Mouse (Mus musculus): ENCODE results near the gene Mocs1. TPM values are rescaled to one million over a fixed set of nuclear protein-coding genes. Genes with fewer than 3 reads are reported as not detected.
"Not testable (repeated sequence)": the region's sequence is repeated elsewhere in the genome, so short reads cannot be mapped to it uniquely, and the experiment has no call there.

The Mocs1 gene
- total RNA-seq, 2 experiments from 2014 or later = 9.9 to 14.2 TPM

DNA sequence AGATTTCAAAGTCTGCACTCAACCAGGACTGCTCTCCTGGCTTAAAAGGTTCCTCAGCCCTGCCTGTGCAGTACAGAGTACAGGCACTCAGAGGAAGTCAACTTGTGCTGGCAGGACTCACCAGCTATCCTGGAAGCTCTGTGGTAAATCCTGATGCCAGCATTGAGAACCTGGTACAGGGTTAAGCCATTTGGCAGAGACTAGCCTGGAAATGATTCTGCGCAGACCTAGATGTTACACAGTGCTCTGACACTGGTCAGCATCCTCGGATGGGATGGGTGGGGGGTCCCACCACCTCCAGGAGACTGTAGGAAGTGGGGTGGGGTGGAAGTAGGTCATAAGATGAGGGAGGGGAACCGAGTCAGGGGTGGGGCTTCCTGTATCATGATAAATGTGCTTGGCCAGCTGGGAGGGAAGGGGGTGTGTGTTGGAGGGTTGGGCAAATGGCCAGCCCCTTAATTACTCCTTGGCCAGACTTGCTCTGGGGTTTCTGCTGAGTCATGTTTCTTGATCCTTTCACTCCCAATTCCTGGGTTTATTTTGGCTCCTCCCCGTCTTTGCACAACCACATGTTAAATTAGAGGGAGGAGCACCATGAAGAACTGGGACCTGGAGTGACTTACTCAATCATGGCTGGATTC, 4.0 kb downstream of the Mocs1 start:
- DNase-seq = no peak

DNA sequence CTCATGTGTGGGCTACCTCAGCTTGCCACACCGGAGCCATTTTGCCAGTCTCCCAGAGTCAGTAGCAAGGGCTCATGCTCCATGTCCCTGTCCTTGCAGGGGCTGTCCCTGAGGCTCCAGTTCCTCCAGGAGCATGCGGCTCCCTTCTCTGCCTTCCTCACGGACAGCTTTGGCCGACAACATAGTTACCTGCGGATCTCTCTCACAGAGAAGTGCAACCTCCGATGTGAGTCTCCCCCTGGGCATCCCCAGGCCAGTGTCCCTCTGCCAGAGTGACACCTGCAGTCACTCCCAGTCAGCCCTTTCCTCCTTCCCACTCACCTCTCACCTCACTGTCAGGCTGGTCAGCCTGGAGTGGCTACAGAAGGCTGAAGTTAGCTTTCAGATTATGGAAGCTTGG, 4.9 kb downstream of the Mocs1 start:
- no peak for DNase-seq

DNA sequence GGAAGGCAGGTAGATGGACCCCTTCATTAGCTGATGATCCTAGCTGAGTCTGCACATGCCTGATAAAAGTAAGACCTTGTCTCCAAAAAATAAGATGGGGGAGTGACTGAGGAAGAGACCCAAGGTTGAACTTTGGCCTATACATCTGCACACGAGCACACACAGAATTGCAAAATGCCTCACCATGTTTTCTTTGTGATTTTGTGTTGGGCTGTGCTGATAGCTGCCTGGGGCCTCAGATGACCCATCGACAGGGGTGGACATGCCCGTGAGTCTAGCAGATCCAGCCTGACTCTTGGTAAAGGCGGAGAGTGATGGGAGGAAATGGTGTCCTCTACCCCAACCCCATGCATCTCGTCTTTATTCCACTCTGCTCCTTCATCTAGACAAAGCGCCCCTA, 6.1 kb downstream of the Mocs1 start:
- DNase-seq = no peak

DNA sequence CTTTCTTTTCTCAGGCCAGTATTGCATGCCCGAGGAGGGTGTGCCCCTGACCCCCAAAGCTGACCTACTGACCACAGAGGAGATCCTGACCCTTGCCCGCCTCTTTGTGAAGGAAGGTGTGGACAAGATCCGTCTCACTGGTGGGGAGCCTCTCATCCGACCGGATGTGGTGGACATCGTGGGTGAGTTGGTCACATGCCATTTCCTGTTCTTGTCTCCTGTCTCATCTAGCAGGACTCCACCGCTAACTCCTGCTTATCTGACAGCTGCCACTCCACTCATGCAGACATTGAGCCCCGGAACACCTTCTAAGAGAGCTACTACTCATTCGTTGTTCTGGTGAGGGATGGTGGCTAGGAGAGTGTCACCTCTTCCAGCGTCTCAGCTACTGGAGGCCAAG, 6.9 kb downstream of the Mocs1 start:
- DNase-seq = no peak

DNA sequence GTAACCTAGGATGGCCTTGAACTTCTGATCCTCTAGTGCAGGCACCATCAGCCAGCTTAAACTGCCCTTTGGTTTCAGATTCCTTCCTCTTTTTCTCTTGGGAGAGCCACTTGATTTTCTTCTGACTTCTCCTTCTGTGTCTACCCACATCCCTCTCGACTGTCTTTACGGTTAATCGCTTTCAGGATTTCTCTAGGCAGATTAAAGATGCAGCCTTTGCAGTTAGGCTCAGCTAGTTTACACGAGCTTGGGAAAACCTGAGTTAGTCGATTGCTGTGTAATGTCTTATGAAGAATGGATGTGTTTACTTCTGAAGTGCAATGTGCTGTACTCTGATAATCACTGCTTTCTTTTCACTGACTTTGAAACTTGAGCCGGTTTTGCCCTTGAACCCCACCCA, 8.5 kb downstream of the Mocs1 start:
- no peak for DNase-seq

DNA sequence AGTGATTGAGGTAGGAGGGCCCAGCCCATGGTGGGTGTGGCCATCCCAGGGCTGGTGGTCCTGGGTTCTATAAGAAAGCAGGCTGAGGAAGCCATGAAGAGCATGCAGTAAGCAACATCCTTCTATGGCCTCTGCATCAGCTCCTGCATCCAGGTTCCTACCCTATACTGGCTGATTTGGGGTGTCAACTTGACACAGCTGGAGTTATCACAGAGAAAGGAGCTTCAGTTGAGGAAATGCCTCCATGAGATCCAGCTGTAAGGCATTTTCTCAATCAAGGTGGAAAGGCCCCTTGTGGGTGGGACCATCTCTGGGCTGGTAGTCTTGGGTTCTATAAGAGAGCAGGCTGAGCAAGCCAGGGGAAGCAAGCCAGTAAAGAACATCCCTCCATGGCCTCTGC, 9.1 kb downstream of the Mocs1 start:
- DNase-seq = not testable (repeated sequence)

DNA sequence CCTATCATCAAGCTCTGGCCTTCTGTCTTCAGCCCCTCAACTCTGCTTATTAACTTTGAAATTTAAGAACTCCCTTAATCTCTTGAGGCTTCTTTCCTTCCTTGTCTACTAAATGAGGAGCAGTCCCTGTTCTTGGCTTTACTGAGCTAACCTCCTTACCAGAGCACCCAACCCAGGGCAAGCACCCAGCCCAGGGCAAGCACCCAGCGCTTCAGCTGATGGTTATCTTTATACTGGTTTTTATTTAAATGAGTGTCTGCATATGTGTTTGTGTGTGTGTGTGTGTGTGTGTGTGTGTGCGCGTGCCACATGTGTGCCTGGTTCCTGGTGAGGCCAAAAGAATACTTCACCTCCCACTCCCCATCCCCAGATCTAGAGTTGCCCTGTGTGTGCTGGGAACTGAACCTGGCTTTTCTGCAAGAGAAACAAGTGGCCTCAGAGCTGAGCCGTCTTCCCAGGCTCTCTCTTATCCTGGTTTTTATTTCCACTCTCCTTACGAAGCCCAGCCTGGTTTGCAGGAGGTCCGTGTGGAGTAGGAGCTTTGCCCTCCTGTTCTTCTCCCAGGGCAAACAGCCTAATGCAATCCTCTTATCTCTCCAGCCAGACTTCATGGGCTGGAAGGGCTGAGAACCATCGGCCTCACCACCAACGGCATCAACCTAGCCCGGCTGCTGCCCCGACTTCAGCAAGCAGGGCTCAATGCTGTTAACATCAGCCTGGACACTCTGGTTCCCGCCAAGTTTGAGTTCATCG, 10.8 kb downstream of the Mocs1 start:
- no peak for DNase-seq

DNA sequence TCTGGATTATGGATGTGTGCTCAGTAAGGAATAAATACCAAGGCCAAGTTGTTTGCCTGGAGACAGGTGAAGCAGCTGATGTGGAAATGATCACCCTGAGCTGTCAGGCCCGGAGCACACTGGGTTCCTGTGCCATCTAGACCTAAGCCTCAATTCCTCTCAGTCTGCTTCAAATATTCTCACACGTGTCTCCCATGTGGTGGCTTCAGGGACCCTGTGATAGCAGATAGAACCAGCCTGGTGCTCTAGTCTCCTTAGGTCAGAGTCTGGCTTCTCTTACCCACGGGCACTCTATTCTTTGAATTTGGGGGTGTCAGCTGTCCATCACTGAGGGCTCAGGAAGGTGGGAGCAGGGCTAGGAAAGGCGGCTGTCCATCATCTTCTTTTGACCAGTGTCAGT, 11.5 kb downstream of the Mocs1 start:
- DNase-seq = no peak

DNA sequence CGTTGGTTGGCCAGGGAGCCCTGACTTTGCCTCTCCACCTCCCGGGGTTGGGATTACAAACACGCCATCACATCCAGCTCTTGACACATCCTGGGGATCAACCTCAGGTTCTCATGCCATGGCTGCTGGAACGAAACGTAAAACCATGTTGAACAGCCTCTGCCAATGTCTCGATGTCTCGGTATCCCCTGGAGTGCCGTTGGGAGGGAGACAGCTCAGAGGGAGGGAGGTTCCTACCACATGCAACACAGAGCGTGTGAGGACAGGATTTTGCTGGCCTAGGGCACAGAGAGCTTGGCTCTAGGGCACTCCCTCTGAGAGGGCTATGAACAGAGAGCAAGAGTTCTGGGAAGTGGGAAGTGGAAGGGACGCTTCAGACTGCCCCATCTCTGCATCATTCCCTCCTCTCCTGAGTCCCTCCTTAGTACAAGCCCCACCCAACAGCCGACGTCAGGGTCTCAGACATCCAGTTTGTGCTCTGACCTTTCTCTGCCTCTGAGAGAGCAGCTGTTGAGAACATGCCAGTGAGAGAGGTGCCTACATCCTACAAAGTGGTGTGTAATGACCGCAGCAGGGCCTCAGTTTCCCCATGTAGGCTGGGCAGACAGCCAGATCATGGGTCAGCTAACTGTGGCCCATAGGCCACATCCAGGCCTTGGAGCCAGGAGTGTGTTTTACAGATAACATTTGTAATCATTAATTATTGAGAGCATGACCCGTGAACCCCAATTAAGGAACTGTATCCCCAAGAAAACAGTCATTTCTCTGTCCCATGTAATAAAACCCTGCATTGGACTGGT, 12.4 kb downstream of the Mocs1 start:
- DNase-seq = no peak

DNA sequence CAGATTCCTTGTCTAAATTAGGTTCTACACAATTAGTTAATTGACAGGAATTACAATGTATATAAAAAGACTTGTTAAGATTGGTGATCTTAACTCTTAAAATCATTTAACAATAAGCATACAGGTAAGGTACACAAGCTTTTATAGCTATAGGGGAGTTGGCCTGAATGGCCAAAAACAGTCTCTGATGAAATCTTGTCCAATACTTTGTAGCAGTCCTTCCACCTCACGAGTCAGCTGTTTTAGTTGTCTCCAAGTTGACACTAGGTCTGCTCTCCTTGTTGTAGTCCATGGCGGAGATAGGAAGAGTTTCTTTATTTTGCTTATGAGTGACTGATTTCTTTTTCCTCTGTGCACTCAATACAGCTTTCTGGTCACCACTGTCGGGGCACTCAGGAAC, 14.7 kb downstream of the Mocs1 start:
- DNase-seq = not testable (repeated sequence)

DNA sequence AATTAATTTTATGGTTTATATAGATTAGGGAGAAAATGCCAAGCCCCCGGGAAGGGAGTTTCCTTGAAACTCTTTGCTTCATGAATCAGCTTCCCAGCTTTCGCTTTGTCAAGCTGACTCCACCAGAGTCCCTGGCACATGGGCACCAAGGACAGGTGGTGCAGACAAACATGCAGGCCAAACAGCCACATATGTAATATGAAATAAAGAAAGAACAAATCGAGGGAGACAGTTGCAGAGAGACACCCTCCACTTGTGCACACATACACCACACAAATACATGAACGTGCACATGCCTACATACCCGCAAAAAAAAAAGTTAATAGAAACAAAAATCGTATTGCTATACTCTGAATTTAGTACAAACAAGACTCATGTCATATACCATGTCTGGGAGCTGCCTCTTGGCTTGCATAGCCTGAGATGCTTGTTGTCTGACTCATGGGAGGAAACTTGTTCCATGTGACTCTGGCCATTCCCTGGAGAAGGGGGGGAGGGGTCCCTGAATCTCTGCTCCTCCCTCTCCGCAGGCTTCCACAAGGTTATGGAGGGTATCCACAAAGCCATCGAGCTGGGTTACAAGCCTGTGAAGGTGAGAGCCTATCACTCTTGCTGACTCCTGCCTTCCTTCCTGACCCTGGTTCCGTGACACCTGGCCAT, 20.5 kb downstream of the Mocs1 start:
- DNase-seq = no peak

DNA sequence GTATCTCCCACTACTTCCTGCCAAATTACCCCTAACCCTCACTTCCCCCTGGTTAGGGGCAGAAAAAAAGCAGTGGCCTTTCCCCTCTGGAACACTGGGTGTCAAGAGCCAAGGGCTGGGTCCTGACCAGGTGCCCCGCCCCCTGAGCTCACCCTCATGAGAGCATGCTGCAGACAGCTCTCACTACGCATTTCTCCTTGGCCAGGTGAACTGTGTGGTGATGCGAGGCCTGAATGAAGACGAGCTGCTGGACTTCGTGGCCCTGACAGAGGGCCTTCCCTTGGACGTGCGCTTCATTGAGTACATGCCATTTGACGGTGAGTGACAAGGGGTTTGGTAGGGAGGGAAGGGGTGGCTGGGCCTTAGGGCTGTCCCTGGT, 21.1 kb downstream of the Mocs1 start:
- no peak for DNase-seq

DNA sequence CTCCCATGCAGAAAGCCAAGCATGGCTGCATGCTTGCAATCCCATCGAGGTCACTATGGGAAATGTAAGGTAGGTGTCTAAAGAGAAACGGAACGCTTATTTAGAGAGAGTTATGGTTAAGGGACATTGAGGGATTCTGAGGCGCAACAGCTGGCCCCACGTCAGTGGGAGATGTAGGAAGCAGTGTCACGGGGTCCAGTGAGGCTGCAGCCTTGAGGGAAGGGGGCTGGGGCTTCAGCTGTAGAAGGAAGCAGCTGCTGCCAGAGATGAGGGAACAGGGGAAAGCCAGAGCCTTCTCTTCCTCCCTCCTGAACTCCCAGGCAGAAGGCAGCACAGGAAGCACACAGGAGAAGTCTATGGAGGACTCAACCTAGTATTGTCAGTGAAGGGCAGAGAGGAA, 22.8 kb downstream of the Mocs1 start:
- DNase-seq = no peak

DNA sequence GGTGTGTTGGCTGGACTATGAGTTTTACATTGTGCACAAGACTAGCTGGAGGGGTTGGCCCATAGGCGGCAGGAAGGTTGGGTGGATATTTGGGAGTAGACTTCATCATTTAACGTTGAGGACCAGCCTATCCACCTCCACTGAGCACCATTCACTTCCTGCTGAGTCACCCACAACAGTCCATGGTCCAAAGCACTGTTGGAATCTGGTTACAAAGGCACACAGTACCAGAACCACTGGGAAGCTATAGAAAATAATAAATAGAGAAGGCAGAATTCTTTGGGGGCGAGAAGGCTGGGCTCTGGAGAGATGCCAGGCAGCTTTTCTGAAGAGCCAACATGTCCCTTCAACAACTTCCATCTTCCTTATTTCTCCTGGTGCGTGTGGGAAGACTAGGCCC, 28.2 kb downstream of the Mocs1 start:
- DNase-seq = no peak

DNA sequence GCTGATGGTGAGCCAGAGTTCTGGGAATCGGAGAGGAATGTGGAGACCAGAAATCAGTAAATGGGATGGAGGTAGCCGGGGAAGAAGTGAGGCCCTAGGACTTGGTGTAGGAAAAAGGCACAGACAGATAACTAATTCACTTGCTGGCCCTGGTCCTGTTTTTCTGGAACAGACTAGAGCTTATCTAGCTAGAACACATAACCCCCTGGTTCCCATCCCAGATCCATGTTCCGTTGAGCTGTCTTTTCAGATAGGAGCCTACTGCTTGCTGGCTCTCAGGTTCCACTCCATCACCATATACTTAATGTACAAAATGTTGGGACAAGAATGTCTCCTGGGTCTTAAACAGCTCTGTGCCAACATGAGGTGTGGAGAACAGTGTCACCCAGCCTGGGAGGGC, 29.7 kb downstream of the Mocs1 start:
- DNase-seq = no peak

DNA sequence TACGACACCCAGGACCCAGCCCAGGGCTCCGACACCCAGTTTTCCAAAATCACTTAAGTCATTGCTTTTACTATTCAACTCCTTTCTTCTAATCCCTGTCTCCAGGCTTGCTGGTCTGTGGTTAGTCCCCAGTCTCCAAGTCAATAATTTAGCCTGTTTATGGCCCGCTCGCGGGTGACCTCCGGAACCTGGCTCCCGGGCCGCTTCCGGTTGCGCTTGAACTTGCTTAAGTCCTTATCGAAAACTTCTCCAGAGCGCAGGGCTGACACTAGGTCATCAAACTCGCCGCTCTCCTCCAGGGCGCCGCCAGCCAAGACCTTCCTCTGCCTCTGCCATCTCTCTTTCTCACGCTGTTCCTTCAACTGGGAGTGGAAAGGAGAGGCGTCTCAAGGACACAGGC, 30.2 kb downstream of the Mocs1 start:
- no peak for DNase-seq

DNA sequence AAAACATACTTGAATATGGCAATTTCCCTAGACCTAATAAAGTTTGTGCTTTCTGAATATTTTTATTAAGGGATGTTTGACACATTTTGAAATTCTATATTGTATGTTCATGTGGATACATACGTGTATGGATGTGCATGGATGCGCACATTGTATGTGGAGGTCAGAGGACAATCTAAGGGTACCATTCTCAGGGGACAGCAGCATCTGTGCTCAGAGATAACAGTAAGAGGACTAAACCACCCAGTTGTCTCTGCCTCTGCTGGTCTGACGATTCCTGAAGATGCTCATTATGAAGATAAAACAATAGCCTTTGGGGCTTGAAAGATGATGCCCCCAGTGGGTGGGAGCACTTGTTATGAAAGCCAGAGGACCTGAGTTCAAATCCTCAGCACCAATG, 36.7 kb downstream of the Mocs1 start:
- DNase-seq = no peak

DNA sequence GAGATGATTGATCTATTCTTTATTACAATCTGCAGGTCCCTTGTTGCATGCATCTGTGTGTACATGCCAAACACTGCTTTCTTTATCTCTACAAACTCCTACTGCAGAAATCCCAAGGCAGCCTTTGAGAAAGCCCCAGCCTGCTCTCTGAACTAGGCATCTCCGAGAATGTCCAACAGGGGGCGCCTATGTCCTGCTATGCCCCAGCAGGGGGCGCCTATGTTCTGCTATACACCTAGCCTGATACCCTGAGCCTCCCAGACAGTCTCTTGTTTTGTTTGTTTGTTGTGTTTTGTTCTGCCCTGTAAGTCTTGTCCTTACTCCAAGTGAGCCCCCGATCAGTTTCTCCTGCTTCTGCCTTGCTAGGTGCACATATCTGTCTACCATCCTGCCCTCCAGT, 40.1 kb downstream of the Mocs1 start:
- DNase-seq = peak; percentile 73 to 75

DNA sequence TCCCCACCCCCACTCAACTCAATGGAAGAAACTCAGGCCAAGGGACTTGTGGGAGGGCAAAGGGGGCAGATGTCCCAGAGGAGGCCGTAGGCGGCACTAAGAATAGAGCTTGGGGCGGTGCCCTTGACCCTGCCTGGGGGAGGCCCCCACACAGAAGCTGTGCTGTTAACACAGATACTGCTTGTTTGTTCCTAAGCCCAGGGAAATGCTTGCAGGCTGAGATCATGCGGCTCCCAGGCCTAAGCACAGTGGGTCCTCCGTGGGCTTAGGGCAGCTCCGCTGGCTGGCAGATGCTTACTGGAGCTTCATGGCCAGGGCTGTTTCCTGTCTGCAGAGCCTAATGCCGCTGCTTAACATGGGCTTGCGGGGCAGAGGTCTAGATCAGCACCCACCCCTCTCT, 44.5 kb downstream of the Mocs1 start:
- no peak for DNase-seq

DNA sequence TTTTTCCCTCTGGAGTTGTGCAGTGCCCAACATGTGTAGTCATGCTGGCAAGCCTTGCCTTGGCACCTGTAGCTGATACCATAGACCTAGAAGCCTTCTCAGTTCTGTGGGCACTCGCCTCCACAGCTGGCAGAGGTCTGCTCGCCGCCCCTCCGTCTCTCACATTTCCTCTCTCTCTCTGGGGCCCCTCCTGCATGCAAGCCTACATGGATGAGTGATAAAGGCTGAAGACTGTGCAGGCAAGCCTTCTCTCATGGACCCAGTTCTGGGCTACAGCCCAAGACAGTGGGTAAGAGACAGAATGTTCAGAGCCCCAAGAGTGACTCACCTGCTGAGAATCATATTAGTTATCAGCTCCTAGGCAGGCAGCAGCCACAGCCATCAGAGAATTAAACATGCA, 45.9 kb downstream of the Mocs1 start:
- no peak for DNase-seq

DNA sequence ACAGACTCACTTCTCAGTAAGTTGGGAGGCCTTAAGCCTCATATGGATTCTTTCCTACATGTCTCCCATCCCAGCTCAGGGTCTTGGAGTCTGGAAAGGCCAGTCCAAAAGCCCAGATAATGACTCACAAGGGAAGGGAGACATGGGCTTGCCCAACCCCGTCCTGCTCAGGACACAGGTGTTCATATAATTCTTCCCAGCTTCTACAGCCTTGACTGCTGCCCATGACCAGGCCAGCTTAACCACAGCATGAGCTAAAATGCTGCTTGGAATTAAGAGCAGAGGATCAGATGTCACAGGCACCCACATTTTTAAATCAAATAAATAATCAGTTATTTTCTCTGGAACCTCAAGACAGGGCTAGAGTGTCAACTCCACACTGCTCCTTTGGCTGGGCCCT, 47.0 kb downstream of the Mocs1 start:
- no peak for DNase-seq

DNA sequence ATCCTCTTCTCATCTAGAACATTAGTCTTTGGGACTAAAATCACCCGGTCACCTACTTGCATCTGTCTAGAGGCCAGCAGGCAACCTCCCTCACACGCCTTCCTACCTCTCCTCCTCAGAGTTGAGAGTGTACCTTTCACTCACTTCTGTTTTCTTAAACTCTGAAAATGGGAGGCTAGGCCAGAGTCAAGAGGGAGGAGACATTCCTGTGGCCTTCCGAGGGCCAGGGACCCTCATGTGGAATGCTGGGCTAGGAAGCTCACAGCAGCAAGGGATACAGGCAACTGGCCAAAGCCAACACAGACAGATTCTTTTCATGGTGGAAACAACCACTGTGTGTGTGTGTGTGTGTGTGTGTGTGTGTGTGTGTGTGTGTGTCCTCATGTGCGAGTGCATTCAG, 49.2 kb downstream of the Mocs1 start:
- DNase-seq = no peak

DNA sequence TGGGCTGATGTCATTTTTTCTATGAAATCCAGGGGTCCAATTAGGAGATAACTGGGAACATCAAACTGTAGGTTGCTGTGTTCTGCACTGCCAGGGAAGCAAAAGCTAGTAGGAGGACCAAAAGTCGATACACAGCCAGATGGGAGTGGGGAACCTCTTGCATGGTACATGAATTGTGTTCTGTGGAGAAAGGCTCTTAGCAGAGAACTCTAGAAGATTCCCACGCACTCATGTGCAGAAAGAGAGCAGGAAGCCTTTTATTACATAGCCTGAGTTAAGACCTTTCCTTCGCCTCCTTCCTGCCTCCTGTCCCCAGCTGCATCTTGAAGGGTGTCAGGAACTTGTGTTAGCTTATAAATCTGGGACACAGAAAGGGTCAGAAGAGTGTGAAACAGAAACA, 53.7 kb downstream of the Mocs1 start:
- peak in 1 of 2 experiments; percentile 37 for DNase-seq
